Mouse (Mus musculus) right cerebral cortex, adult 18-20 months (tissue): ENCODE data around the gene Ppp1r37.
A peak's percentile ranks its signal among the peaks of the same experiment; 100 is the strongest.

ENCODE experiments used
- DNase-seq: peaks from one replicate; pipeline ENCODE4 v3.0.0; 2022; ENCODE audit warnings: mixed read lengths

The Ppp1r37 gene

GRCm38 (mm10) chr7:19569647-19570046 lies 6.8 kb upstream of the Ppp1r37 start:
- no peak for DNase-seq

- no peak for DNase-seq
Measured at GRCm38 (mm10) chr7:19567426-19567825, 4.5 kb upstream of the Ppp1r37 start.

GRCm38 (mm10) chr7:19565803-19566202 lies 2.9 kb upstream of the Ppp1r37 start:
- no peak for DNase-seq

GRCm38 (mm10) chr7:19564455-19564854 lies 1.6 kb upstream of the Ppp1r37 start:
- no peak for DNase-seq

- no peak for DNase-seq
Measured at GRCm38 (mm10) chr7:19563884-19564283, 1.0 kb upstream of the Ppp1r37 start.

GRCm38 (mm10) chr7:19561765-19562642 lies 872 bp downstream of the Ppp1r37 start:
- DNase-seq = peak; percentile 86

- DNase-seq = no peak
Measured at GRCm38 (mm10) chr7:19561431-19561764, 1.5 kb downstream of the Ppp1r37 start.

GRCm38 (mm10) chr7:19560491-19561260 lies 2.2 kb downstream of the Ppp1r37 start:
- DNase-seq = no peak

GRCm38 (mm10) chr7:19558965-19559364 lies 3.9 kb downstream of the Ppp1r37 start:
- DNase-seq = no peak

GRCm38 (mm10) chr7:19557982-19558900 lies 4.6 kb downstream of the Ppp1r37 start:
- peak; percentile 48 for DNase-seq

- DNase-seq = no peak
Measured at GRCm38 (mm10) chr7:19557086-19557485, 5.8 kb downstream of the Ppp1r37 start.

- DNase-seq = peak; percentile 84
Measured at GRCm38 (mm10) chr7:19554168-19554567, 8.7 kb downstream of the Ppp1r37 start.

- DNase-seq = no peak
Measured at GRCm38 (mm10) chr7:19552443-19552842, 10.4 kb downstream of the Ppp1r37 start.

GRCm38 (mm10) chr7:19551634-19552033 lies 11.2 kb downstream of the Ppp1r37 start:
- DNase-seq = no peak

GRCm38 (mm10) chr7:19549394-19549793 lies 13.5 kb downstream of the Ppp1r37 start:
- DNase-seq = no peak

GRCm38 (mm10) chr7:19547344-19547969 lies 15.4 kb downstream of the Ppp1r37 start:
- DNase-seq = no peak

- no peak for DNase-seq
Measured at GRCm38 (mm10) chr7:19546007-19546406, 16.9 kb downstream of the Ppp1r37 start.

- no peak for DNase-seq
Measured at GRCm38 (mm10) chr7:19543584-19543983, 19.3 kb downstream of the Ppp1r37 start.

- DNase-seq = no peak
Measured at GRCm38 (mm10) chr7:19542155-19542691, 20.7 kb downstream of the Ppp1r37 start.

GRCm38 (mm10) chr7:19541681-19542154 lies 21.2 kb downstream of the Ppp1r37 start:
- no peak for DNase-seq

- DNase-seq = no peak
Measured at GRCm38 (mm10) chr7:19540771-19541566, 21.9 kb downstream of the Ppp1r37 start.
